Mouse (Mus musculus) neural tube, embryonic 12.5 days (tissue): Measurements from ENCODE around the gene Efnb1. TPM values are rescaled to one million over a fixed set of nuclear protein-coding genes. Genes with fewer than 3 reads are reported as not detected.

Experiments used
- ATAC-seq: fragments of 200-750 bp; cut with Nextera tagmentation; 2 replicates; pipeline ENCODE4 v1.8.0; 2017; ENCODE audit warnings: low read depth, mild to moderate bottlenecking, moderate TSS enrichment, moderate library complexity; ENCODE audit not compliant: low FRiP score
- H3K27ac ChIP-seq: fragments of 300-500 bp; sonication (generic); 2 replicates; pipeline ENCODE4 v1.5.1; 2016
- H3K27me3 ChIP-seq: fragments of 300-500 bp; sonication (generic); replicated peaks from 2 replicates; pipeline ENCODE4 v1.6.1; 2016; ENCODE audit warnings: mild to moderate bottlenecking
- H3K36me3 ChIP-seq: fragments of 300-500 bp; sonication (generic); 2 replicates; pipeline ENCODE4 v1.6.1; 2016; ENCODE audit warnings: mild to moderate bottlenecking
- H3K4me1 ChIP-seq: fragments of 300-500 bp; sonication (generic); 2 replicates; pipeline ENCODE4 v1.6.1; 2016
- H3K4me2 ChIP-seq: fragments of 300-500 bp; sonication (generic); replicated peaks from 2 replicates; pipeline ENCODE4 v1.6.1; 2016; ENCODE audit warnings: mild to moderate bottlenecking
- H3K4me3 ChIP-seq: fragments of 300-500 bp; sonication (generic); 2 replicates; pipeline ENCODE4 v1.5.1; 2016
- H3K9ac ChIP-seq: fragments of 300-500 bp; sonication (generic); 2 replicates; pipeline ENCODE4 v1.6.1; 2016; ENCODE audit warnings: mild to moderate bottlenecking
- H3K9me3 ChIP-seq: fragments of 300-500 bp; sonication (generic); 2 replicates; pipeline ENCODE4 v1.6.1; 2016; ENCODE audit warnings: mild to moderate bottlenecking
- WGBS: fragments of 180-500 bp; shearing (Covaris S2); methylation state at CpG from one replicate; pipeline ENCODE4 v1.1.7; 2016; 5-methylcytosine and 5-hydroxymethylcytosine counted together
- polyA plus RNA-seq: library from polyadenylated mRNA; unstranded; fragments of >200 nt; fragmentation: Nextera tagmentation; extraction: Ambion mirVana; gene quantifications from 2 replicates; pipeline ENCODE4 v1.2.1, GENCODE M21; 2016

Gene Efnb1
- polyA plus RNA-seq, 1 experiment from 2014 or later = 58.0 TPM

GRCm38 (mm10) chrX:99164111-99164510 lies 28.2 kb downstream of the Efnb1 start:
- no peak overlapping the region for H3K4me3 ChIP-seq
- no peak overlapping the region for H3K27ac ChIP-seq
- no peaks in the 10 kb centered on the region; the same call in 1 of the 2 replicates for H3K27me3 ChIP-seq
- no peak overlapping the region for H3K9ac ChIP-seq
- H3K9me3 ChIP-seq = no peaks in the 10 kb centered on the region
- no peaks in the 10 kb centered on the region for H3K4me1 ChIP-seq
- no peak overlapping the region for H3K4me2 ChIP-seq
- no peak for ATAC-seq
- H3K36me3 ChIP-seq = no peaks in the 10 kb centered on the region
- WGBS = 78% methylated on average over 2 of the region's 2 CpGs

GRCm38 (mm10) chrX:99164855-99165368 lies 29.0 kb downstream of the Efnb1 start:
- H3K9me3 ChIP-seq = no peaks in the 10 kb centered on the region
- 66% methylated on average over 4 of the region's 4 CpGs for WGBS
- no peaks in the 10 kb centered on the region for H3K4me1 ChIP-seq
- H3K4me3 ChIP-seq = no peak overlapping the region
- no peaks in the 10 kb centered on the region for H3K36me3 ChIP-seq
- H3K27ac ChIP-seq = no peak overlapping the region
- ATAC-seq = no peak
- no peak overlapping the region for H3K4me2 ChIP-seq
- H3K9ac ChIP-seq = no peak overlapping the region
- H3K27me3 ChIP-seq = no peaks in the 10 kb centered on the region; the same call in 1 of the 2 replicates

- Histone ChIP-seq H3K9ac (no peak overlapping the region), H3K4me2 (no peak overlapping the region), H3K4me3 (no peak overlapping the region), H3K4me1 (no peaks in the 10 kb centered on the region), H3K27ac (no peak overlapping the region), H3K36me3 (no peaks in the 10 kb centered on the region), H3K27me3 (no peaks in the 10 kb centered on the region; the same call in 1 of the 2 replicates), H3K9me3 (no peaks in the 10 kb centered on the region)
- ATAC-seq = no peak
- WGBS = 83% methylated on average over 1 of the region's 1 CpGs
Measured at GRCm38 (mm10) chrX:99167014-99167413, 31.1 kb downstream of the Efnb1 start.

- Histone ChIP-seq H3K27ac (no peak overlapping the region), H3K4me2 (no peak overlapping the region), H3K9ac (no peak overlapping the region), H3K4me1 (no peaks in the 10 kb centered on the region), H3K36me3 (no peaks in the 10 kb centered on the region), H3K27me3 (no peaks in the 10 kb centered on the region; the same call in 1 of the 2 replicates), H3K9me3 (no peaks in the 10 kb centered on the region), H3K4me3 (no peak overlapping the region)
- 77% methylated on average over 7 of the region's 7 CpGs for WGBS
- ATAC-seq = no peak
Measured at GRCm38 (mm10) chrX:99167550-99167949, 31.6 kb downstream of the Efnb1 start.

GRCm38 (mm10) chrX:99172301-99172700 lies 36.4 kb downstream of the Efnb1 start:
- no peak overlapping the region for H3K27ac ChIP-seq
- no peak overlapping the region for H3K9ac ChIP-seq
- H3K36me3 ChIP-seq = no peaks in the 10 kb centered on the region
- no peaks in the 10 kb centered on the region; the same call in 1 of the 2 replicates for H3K27me3 ChIP-seq
- no peaks in the 10 kb centered on the region for H3K4me1 ChIP-seq
- no peak for ATAC-seq
- no peak overlapping the region for H3K4me2 ChIP-seq
- no peaks in the 10 kb centered on the region for H3K9me3 ChIP-seq
- no peak overlapping the region for H3K4me3 ChIP-seq
- WGBS = 59% methylated on average over 5 of the region's 5 CpGs

GRCm38 (mm10) chrX:99185081-99185596 lies 49.2 kb downstream of the Efnb1 start:
- no peak overlapping the region for H3K4me2 ChIP-seq
- H3K9me3 ChIP-seq = no peaks in the 10 kb centered on the region
- no peak for ATAC-seq
- peaks cover 9% of the 10 kb centered on the region; the same call in 1 of the 2 replicates for H3K27me3 ChIP-seq
- H3K4me1 ChIP-seq = no peaks in the 10 kb centered on the region
- no peak overlapping the region for H3K9ac ChIP-seq
- H3K27ac ChIP-seq = no peak overlapping the region
- H3K4me3 ChIP-seq = no peak overlapping the region
- H3K36me3 ChIP-seq = no peaks in the 10 kb centered on the region
- WGBS = 47% methylated on average over 9 of the region's 9 CpGs

- no peaks in the 10 kb centered on the region for H3K36me3 ChIP-seq
- no peak overlapping the region for H3K9ac ChIP-seq
- peaks cover 6% of the 10 kb centered on the region; the same call in 1 of the 2 replicates for H3K27me3 ChIP-seq
- no peaks in the 10 kb centered on the region for H3K9me3 ChIP-seq
- no peak overlapping the region for H3K4me2 ChIP-seq
- H3K27ac ChIP-seq = no peak overlapping the region
- 31% methylated on average over 10 of the region's 10 CpGs for WGBS
- H3K4me1 ChIP-seq = no peaks in the 10 kb centered on the region
- H3K4me3 ChIP-seq = no peak overlapping the region
- peak; percentile 80 for ATAC-seq
Measured at GRCm38 (mm10) chrX:99186497-99187435, 50.8 kb downstream of the Efnb1 start.

- 68% methylated on average over 10 of the region's 10 CpGs for WGBS
Measured at GRCm38 (mm10) chrX:99191441-99192087, 55.6 kb downstream of the Efnb1 start.

GRCm38 (mm10) chrX:99196910-99197309 lies 61.0 kb downstream of the Efnb1 start:
- no peaks in the 10 kb centered on the region for H3K9me3 ChIP-seq
- H3K4me3 ChIP-seq = no peak overlapping the region
- H3K27me3 ChIP-seq = peaks cover 15% of the 10 kb centered on the region; the same call in 1 of the 2 replicates
- no peak overlapping the region for H3K27ac ChIP-seq
- H3K4me1 ChIP-seq = peaks cover 17% of the 10 kb centered on the region; the same call in 1 of the 2 replicates
- 41% methylated on average over 9 of the region's 9 CpGs for WGBS
- no peak overlapping the region for H3K9ac ChIP-seq
- no peak overlapping the region for H3K4me2 ChIP-seq
- no peak for ATAC-seq
- no peaks in the 10 kb centered on the region for H3K36me3 ChIP-seq

More at GRCm38 (mm10) chrX:99191441-99192087, 55.6 kb downstream of the Efnb1 start:
- H3K27ac ChIP-seq = no peak overlapping the region
- no peak overlapping the region for H3K4me3 ChIP-seq
- no peaks in the 10 kb centered on the region for H3K9me3 ChIP-seq
- H3K9ac ChIP-seq = no peak overlapping the region
- H3K4me2 ChIP-seq = no peak overlapping the region
- no peaks in the 10 kb centered on the region for H3K4me1 ChIP-seq
- H3K27me3 ChIP-seq = peaks cover 11% of the 10 kb centered on the region; the same call in 1 of the 2 replicates
- H3K36me3 ChIP-seq = no peaks in the 10 kb centered on the region
- ATAC-seq = no peak

GRCm38 (mm10) chrX:99198532-99198931 lies 62.6 kb downstream of the Efnb1 start:
- Histone ChIP-seq H3K9me3 (no peaks in the 10 kb centered on the region), H3K27me3 (0 out of 2 replicates have a peak, but pooled peaks cover 14% of the 10 kb centered on the region), H3K4me2 (peak overlapping the region; percentile 49), H3K36me3 (no peaks in the 10 kb centered on the region), H3K27ac (peak overlapping the region; percentile 72), H3K4me1 (peaks cover 22% of the 10 kb centered on the region), H3K4me3 (no peak overlapping the region), H3K9ac (peak overlapping the region; percentile 51; the same call in 1 of the 2 replicates)
- peak; percentile 56 for ATAC-seq
- 23% methylated on average over 9 of the region's 9 CpGs for WGBS
